Mouse (Mus musculus) kidney, postnatal 0 days (tissue): ENCODE results near the gene Tmem102. TPM values are rescaled to one million over a fixed set of nuclear protein-coding genes. Genes with fewer than 3 reads are reported as not detected.

Source experiments
- ATAC-seq: fragments of 200-750 bp; cut with Nextera tagmentation; replicated peaks from 2 replicates; pipeline ENCODE4 v1.8.0; 2017; ENCODE audit warnings: low read depth, moderate number of reproducible peaks, moderate TSS enrichment, moderate library complexity; ENCODE audit not compliant: low FRiP score
- DNase-seq: peaks from one replicate; pipeline ENCODE4 v3.0.0-alpha.2; 2016; ENCODE audit warnings: low spot score
- H3K27ac ChIP-seq: fragments of 300-500 bp; sonication (generic); 2 replicates; pipeline ENCODE4 v1.5.1; 2014; ENCODE audit warnings: mild to moderate bottlenecking
- H3K27me3 ChIP-seq: fragments of 300-500 bp; sonication (generic); 2 replicates; pipeline ENCODE4 v1.6.1; 2014; ENCODE audit warnings: low read length, mixed read lengths; ENCODE audit not compliant: insufficient read depth
- H3K36me3 ChIP-seq: fragments of 300-500 bp; sonication (generic); 2 replicates; pipeline ENCODE4 v1.6.1; 2014; ENCODE audit warnings: low read length, mixed read lengths; ENCODE audit not compliant: insufficient read depth
- H3K4me1 ChIP-seq: fragments of 300-500 bp; sonication (generic); replicated peaks from 2 replicates; pipeline ENCODE4 v1.6.1; 2014; ENCODE audit warnings: antibody characterized with exemption, low read length, mixed read lengths; ENCODE audit not compliant: insufficient read depth
- H3K4me2 ChIP-seq: fragments of 300-500 bp; sonication (generic); 2 replicates; pipeline ENCODE4 v1.6.1; 2014; ENCODE audit warnings: mild to moderate bottlenecking, low read length, moderate library complexity, mixed read lengths
- H3K4me3 ChIP-seq: fragments of 300-500 bp; sonication (generic); replicated peaks from 2 replicates; pipeline ENCODE4 v1.5.1; 2014; ENCODE audit warnings: low read depth, low read length
- H3K9ac ChIP-seq: fragments of 300-500 bp; sonication (generic); 2 replicates; pipeline ENCODE4 v1.6.1; 2014; ENCODE audit warnings: low read depth, low read length
- H3K9me3 ChIP-seq: fragments of 300-500 bp; sonication (generic); replicated peaks from 2 replicates; pipeline ENCODE4 v1.6.1; 2016; ENCODE audit warnings: low read length, inconsistent platforms, mixed read lengths
- CTCF ChIP-seq: IDR thresholded peaks from 2 replicates; pipeline ENCODE4 v1.5.1; 2016; ENCODE audit warnings: antibody characterized with exemption, low read depth, mild to moderate bottlenecking, moderate library complexity
- WGBS: fragments of 180-500 bp; shearing (Covaris S2); extraction: QIAGEN DNeasy Blood & Tissue Kit; methylation state at CpG from one replicate; pipeline ENCODE4 v1.1.7; 2014; 5-methylcytosine and 5-hydroxymethylcytosine counted together
- polyA plus RNA-seq: library from polyadenylated mRNA; unstranded; fragments of >200 nt; fragmentation: Nextera tagmentation; extraction: Ambion mirVana; gene quantifications from 2 replicates; pipeline ENCODE4 v1.2.1, GENCODE M21; 2015

The Tmem102 gene
- polyA plus RNA-seq, 1 experiment from 2014 or later = 22.9 TPM

DNA sequence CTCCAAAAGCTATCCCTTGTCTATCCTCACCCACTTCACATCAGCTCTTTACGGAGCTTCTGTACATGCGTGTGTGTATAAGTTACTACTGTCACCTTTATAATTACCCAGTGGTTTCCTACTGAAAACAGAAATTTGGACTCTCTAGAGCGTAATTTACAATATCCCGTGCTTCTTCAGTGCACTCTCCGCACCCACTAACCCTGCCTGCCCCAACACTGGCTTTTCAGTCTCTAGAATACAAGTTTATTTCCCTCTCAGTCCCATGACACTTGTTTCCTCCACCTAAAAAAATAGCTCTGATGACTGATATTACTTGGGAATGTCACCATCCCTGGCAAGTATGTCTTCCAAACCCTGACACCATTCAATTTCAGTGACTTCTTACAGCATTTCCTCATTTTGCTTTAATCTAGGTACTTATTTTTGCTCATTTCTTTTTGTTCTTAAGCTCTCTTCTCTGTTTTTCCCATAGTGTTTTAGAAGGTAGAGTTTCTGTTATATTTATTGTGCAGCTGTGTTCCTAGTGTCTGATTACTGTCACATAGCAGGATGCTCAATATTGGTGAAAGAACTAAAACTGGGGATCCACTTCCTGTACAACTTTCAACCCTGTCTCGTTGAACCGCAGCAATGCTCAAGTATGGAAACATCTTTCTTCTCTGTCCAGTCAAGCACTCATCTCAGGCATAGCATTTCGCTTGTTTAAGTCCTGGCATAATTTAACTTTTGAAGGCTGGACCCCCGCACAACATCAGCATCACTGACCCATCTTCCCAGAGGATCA, 47.9 kb downstream of the Tmem102 start:
- ATAC-seq = no peak
- WGBS = 26% methylated on average over 9 of the region's 9 CpGs
- Histone ChIP-seq H3K4me2 (peak overlapping the region; percentile 69), H3K27me3 (no peaks in the 10 kb centered on the region), H3K36me3 (no peaks in the 10 kb centered on the region), H3K27ac (peak overlapping the region; percentile 93), H3K4me1 (peaks cover 18% of the 10 kb centered on the region; the same call in 1 of the 2 replicates), H3K9me3 (no peaks in the 10 kb centered on the region), H3K9ac (peak overlapping the region; percentile 79), H3K4me3 (peak overlapping the region; percentile 55)
- DNase-seq = no peak
- TF ChIP-seq CTCF = no peak

DNA sequence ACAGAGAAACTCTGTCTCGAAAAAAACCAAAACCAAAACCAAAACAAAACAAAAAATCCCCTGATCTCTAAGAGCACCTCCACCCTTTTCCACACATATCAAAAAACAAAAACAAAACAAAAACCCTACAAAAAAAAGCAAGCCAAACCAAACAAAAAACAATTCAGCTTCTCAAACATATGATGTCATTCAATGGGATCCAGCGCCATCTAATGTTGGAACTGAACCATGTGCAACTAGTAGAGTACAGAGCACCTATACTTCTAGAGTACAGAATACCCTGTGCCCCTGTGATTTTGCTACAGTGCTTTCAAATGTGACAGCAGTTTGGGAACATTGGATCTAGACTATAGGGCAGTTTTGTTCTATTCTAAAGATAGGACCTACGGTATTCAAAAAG, 50.7 kb downstream of the Tmem102 start:
- Histone ChIP-seq H3K4me3 (no peak overlapping the region), H3K9ac (no peak overlapping the region), H3K9me3 (no peaks in the 10 kb centered on the region), H3K36me3 (no peaks in the 10 kb centered on the region), H3K27ac (no peak overlapping the region), H3K4me1 (peaks cover 10% of the 10 kb centered on the region; the same call in 1 of the 2 replicates), H3K27me3 (no peaks in the 10 kb centered on the region), H3K4me2 (peak overlapping the region; percentile 10; the same call in 1 of the 2 replicates)
- TF ChIP-seq CTCF = peak; percentile 81
- ATAC-seq (no peak), DNase-seq (peak; percentile 90)
- WGBS = 47% methylated on average over 3 of the region's 3 CpGs

DNA sequence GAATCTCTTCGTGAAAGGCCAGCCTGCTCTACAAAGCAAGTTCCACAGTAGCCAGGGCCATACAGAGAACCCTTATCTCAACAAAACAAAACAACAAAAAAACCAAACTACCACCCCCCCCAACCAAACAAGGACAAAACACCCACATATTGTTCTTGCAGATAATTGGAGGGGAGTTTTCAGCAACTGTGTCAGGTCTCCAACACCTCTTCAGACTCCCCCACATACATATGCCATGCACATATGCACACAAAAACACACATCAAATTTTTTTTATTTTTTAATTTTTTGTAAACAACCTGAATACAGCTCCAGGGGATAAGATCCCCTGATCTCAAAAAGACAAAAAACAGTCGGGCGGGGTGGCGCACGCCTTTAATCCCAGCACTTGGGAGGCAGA, 51.2 kb downstream of the Tmem102 start:
- Histone ChIP-seq H3K4me3 (no peak overlapping the region), H3K27ac (no peak overlapping the region), H3K4me2 (peak overlapping the region; percentile 10; the same call in 1 of the 2 replicates), H3K27me3 (no peaks in the 10 kb centered on the region), H3K9ac (no peak overlapping the region), H3K9me3 (no peaks in the 10 kb centered on the region), H3K4me1 (peaks cover 7% of the 10 kb centered on the region; the same call in 1 of the 2 replicates), H3K36me3 (0 out of 2 replicates have a peak, but pooled peaks cover 4% of the 10 kb centered on the region)
- TF ChIP-seq CTCF = no peak
- DNase-seq (no peak), ATAC-seq (no peak)
- WGBS = 90% methylated on average over 5 of the region's 5 CpGs

Other genes starting within 250 kb of the Tmem102 start
- gene Efnb3, start 245.4 kb downstream of the Tmem102 start, polyA plus RNA-seq = 7.7 and 7.8 TPM in 2 replicates
- gene Wrap53, start 225.4 kb downstream of the Tmem102 start, polyA plus RNA-seq = 17.9 and 19.4 TPM in 2 replicates
- 117 and 121 TPM in 2 replicates for gene Trp53, start 225.3 kb downstream of the Tmem102 start, polyA plus RNA-seq
- 13.7 and 16.3 TPM in 2 replicates for gene Atp1b2, start 199.7 kb downstream of the Tmem102 start, polyA plus RNA-seq
- gene Shbg, start 187.7 kb downstream of the Tmem102 start, polyA plus RNA-seq = 0.13 TPM in 1 of 2 replicates, not detected in the other
- 27.6 and 31.3 TPM in 2 replicates for gene Sat2, start 183.6 kb downstream of the Tmem102 start, polyA plus RNA-seq
- 17.4 and 18.4 TPM in 2 replicates for gene Fxr2, start 172.6 kb downstream of the Tmem102 start, polyA plus RNA-seq
- 0.28 and 0.32 TPM in 2 replicates for gene Sox15, start 150.3 kb downstream of the Tmem102 start, polyA plus RNA-seq
- 82.6 and 85.7 TPM in 2 replicates for gene Mpdu1, start 143.0 kb downstream of the Tmem102 start, polyA plus RNA-seq
- gene Cd68, start 139.5 kb downstream of the Tmem102 start, polyA plus RNA-seq = 10.4 and 12.8 TPM in 2 replicates
- 468 and 493 TPM in 2 replicates for gene Eif4a1, start 133.2 kb downstream of the Tmem102 start, polyA plus RNA-seq
- 52.2 and 59.4 TPM in 2 replicates for gene Senp3, start 123.5 kb downstream of the Tmem102 start, polyA plus RNA-seq
- 0.43 and 0.89 TPM in 2 replicates for gene Tnfsf13, start 119.8 kb downstream of the Tmem102 start, polyA plus RNA-seq
- 14.1 and 15.8 TPM in 2 replicates for gene Tnfsf12, start 109.8 kb downstream of the Tmem102 start, polyA plus RNA-seq
- gene Tnfsfm13, start 109.5 kb downstream of the Tmem102 start, polyA plus RNA-seq = 8.0 and 8.4 TPM in 2 replicates
- 19.0 and 21.0 TPM in 2 replicates for gene Polr2a, start 47.0 kb downstream of the Tmem102 start, polyA plus RNA-seq
- gene Slc35g3, start 43.7 kb downstream of the Tmem102 start, polyA plus RNA-seq = 0.17 TPM in 1 of 2 replicates, not detected in the other
- 2.7 and 3.3 TPM in 2 replicates for gene Zbtb4, start 39.7 kb downstream of the Tmem102 start, polyA plus RNA-seq
- gene Chrnb1, start 9.7 kb downstream of the Tmem102 start, polyA plus RNA-seq = 12.0 and 12.1 TPM in 2 replicates
- 0.63 and 0.98 TPM in 2 replicates for gene Fgf11, start 3.8 kb downstream of the Tmem102 start, polyA plus RNA-seq
- gene Gm39566, start 9.7 kb upstream of the Tmem102 start, polyA plus RNA-seq = not detected in 2 replicates
- gene Spem2, start 12.8 kb upstream of the Tmem102 start, polyA plus RNA-seq = not detected in 2 replicates
- gene Spem1, start 16.6 kb upstream of the Tmem102 start, polyA plus RNA-seq = not detected in 2 replicates
- 4.1 and 4.7 TPM in 2 replicates for gene Nlgn2, start 32.2 kb upstream of the Tmem102 start, polyA plus RNA-seq
- 485 and 528 TPM in 2 replicates for gene Tmem256, start 32.9 kb upstream of the Tmem102 start, polyA plus RNA-seq
- gene Plscr3, start 40.8 kb upstream of the Tmem102 start, polyA plus RNA-seq = 96.4 and 102 TPM in 2 replicates
- gene Tnk1, start 53.1 kb upstream of the Tmem102 start, polyA plus RNA-seq = 6.3 and 7.0 TPM in 2 replicates
- not detected in 2 replicates for gene Tmem95, start 72.4 kb upstream of the Tmem102 start, polyA plus RNA-seq
- gene Kctd11, start 75.8 kb upstream of the Tmem102 start, polyA plus RNA-seq = 7.7 and 7.8 TPM in 2 replicates
- gene Acap1, start 89.9 kb upstream of the Tmem102 start, polyA plus RNA-seq = 0.33 and 0.48 TPM in 2 replicates
- gene 2810408A11Rik, start 95.4 kb upstream of the Tmem102 start, polyA plus RNA-seq = 12.5 and 13.0 TPM in 2 replicates
- 9.7 and 12.7 TPM in 2 replicates for gene Neurl4, start 95.4 kb upstream of the Tmem102 start, polyA plus RNA-seq
- gene Gps2, start 108.3 kb upstream of the Tmem102 start, polyA plus RNA-seq = 63.0 and 65.0 TPM in 2 replicates
- 1,371 and 1,476 TPM in 2 replicates for gene Eif5a, start 116.3 kb upstream of the Tmem102 start, polyA plus RNA-seq
- 6.8 and 7.5 TPM in 2 replicates for gene Ybx2, start 130.2 kb upstream of the Tmem102 start, polyA plus RNA-seq
- gene Slc2a4, start 142.6 kb upstream of the Tmem102 start, polyA plus RNA-seq = 21.4 and 23.1 TPM in 2 replicates
- 238 and 246 TPM in 2 replicates for gene Cldn7, start 159.2 kb upstream of the Tmem102 start, polyA plus RNA-seq
- gene Ctdnep1, start 175.5 kb upstream of the Tmem102 start, polyA plus RNA-seq = 28.3 and 29.1 TPM in 2 replicates
- gene Elp5, start 176.9 kb upstream of the Tmem102 start, polyA plus RNA-seq = 97.3 and 97.9 TPM in 2 replicates
- 626 TPM in 2 replicates for gene Gabarap, start 185.5 kb upstream of the Tmem102 start, polyA plus RNA-seq
- gene Phf23, start 190.2 kb upstream of the Tmem102 start, polyA plus RNA-seq = 61.9 and 62.6 TPM in 2 replicates
- 25.8 and 27.1 TPM in 2 replicates for gene Dvl2, start 195.0 kb upstream of the Tmem102 start, polyA plus RNA-seq
- 178 and 197 TPM in 2 replicates for gene Acadvl, start 209.8 kb upstream of the Tmem102 start, polyA plus RNA-seq
- 4.3 and 6.5 TPM in 2 replicates for gene Dlg4, start 211.3 kb upstream of the Tmem102 start, polyA plus RNA-seq
- gene Asgr1, start 248.5 kb upstream of the Tmem102 start, polyA plus RNA-seq = 2.5 and 2.9 TPM in 2 replicates